Mouse (Mus musculus): ENCODE data around the gene Prcd. TPM values are rescaled to one million over a fixed set of nuclear protein-coding genes. Genes with fewer than 3 reads are reported as not detected.

Prcd gene
- polyA plus RNA-seq, 1 experiment from 2014 or later: 1.9 TPM

DNA sequence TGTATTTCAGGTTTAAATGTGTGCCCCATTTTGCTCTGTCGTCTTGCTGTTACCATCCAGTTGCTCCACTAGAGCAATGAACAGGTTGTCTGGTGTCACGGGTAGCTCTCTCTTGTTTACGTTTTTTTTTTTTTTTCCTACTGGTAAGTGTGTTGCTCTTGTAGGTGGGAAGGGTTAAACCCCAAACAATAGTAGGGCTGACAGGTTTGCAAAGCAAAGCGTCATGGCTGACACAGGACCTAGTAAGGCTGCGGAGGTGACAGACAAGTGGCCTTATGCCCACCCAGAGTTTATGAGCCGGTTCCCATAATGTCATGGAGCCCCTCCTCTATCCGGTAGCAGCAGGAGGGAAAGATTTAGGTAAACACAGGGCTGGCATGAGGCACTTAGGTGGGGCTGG, 53.0 kb downstream of the Prcd start:
- no peak for ATAC-seq (ENCODE audit: insufficient number of reproducible peaks, low FRiP score, low TSS enrichment, low read depth)
- 0 out of 2 replicates have a peak, but pooled peaks cover under 1% of the 10 kb centered on the region for H3K4me1 ChIP-seq
- H3K9ac ChIP-seq: no peak overlapping the region
- H3K9me3 ChIP-seq: no peaks in the 10 kb centered on the region
- H3K4me2 ChIP-seq: no peak overlapping the region
- no peaks in the 10 kb centered on the region for H3K27me3 ChIP-seq
- no peak overlapping the region for H3K4me3 ChIP-seq
- no peak overlapping the region for H3K27ac ChIP-seq
- WGBS: 51% methylated on average over 7 of the region's 7 CpGs
- H3K36me3 ChIP-seq: no peaks in the 10 kb centered on the region

DNA sequence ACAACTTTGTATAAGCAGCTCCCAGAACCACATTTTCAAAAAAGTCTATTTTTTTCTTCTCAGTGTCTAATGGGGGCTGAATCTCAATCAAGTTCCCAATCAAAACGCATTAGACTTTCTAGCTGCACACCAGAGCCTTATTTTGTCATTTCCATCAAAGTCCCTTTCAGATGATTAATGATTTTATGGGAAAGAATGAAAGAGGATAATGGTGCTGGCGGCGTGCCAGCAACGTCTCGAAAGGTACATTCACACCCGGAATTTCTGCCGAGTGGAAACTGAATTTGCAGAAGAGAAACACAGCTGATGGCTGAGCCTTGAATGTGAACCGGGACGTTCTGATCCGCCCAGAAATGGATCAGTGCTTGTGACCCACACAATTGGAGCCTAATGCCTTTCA, 56.8 kb downstream of the Prcd start:
- no peaks in the 10 kb centered on the region for H3K27me3 ChIP-seq
- no peak for ATAC-seq (ENCODE audit: insufficient number of reproducible peaks, low FRiP score, low TSS enrichment, low read depth)
- no peak overlapping the region for H3K4me2 ChIP-seq
- H3K9ac ChIP-seq: no peak overlapping the region
- H3K27ac ChIP-seq: no peak overlapping the region
- no peak overlapping the region for H3K4me3 ChIP-seq
- 38% methylated on average over 10 of the region's 10 CpGs for WGBS
- H3K4me1 ChIP-seq: no peaks in the 10 kb centered on the region
- no peaks in the 10 kb centered on the region for H3K36me3 ChIP-seq
- no peaks in the 10 kb centered on the region for H3K9me3 ChIP-seq

DNA sequence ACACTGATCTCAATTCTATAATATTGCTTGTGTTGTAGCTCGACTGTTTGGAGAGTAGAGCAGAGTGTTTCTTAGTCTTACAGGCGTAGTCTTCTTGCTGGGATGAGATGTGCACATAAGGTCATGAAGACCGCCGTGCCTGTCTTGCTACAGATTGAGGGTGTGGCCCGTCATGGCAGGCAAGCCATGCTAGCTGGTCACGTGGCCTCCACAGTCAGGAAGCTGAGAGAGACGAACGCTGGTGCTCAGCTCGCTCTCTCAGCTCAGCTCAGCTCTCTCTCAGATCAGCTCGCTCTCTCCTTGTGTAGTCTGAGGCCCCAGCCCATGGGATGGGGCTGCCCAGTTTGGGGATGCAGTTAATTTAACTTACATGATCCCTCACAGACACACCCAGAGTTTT, 57.5 kb downstream of the Prcd start:
- Histone ChIP-seq H3K9me3 (no peaks in the 10 kb centered on the region), H3K4me1 (no peaks in the 10 kb centered on the region), H3K27me3 (no peaks in the 10 kb centered on the region), H3K4me3 (no peak overlapping the region), H3K27ac (no peak overlapping the region), H3K9ac (no peak overlapping the region), H3K36me3 (no peaks in the 10 kb centered on the region), H3K4me2 (no peak overlapping the region)
- no peak for ATAC-seq (ENCODE audit: insufficient number of reproducible peaks, low FRiP score, low TSS enrichment, low read depth)
- 93% methylated on average over 10 of the region's 10 CpGs for WGBS

DNA sequence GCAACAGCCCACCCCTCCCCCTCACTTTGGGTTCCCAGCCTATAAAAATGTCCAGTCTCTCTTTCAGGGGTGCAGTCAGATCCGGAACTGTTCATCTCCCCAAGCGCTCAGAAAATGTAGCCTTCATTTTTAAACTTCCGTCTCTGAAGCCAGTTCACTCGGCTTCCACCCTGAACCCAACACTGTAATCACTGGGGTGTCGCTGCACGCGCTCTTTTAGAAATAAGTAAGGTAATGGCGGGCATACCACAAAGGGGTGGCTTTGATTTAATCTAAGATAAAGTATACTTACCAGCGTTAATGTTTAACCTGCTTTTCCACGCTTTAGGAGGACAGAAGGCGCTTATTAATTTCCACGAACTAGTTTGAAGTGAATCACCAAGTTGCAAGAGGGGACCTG, 60.7 kb downstream of the Prcd start:
- Histone ChIP-seq H3K4me1 (no peaks in the 10 kb centered on the region), H3K36me3 (no peaks in the 10 kb centered on the region), H3K9me3 (no peaks in the 10 kb centered on the region), H3K9ac (no peak overlapping the region), H3K4me2 (no peak overlapping the region), H3K27me3 (no peaks in the 10 kb centered on the region), H3K4me3 (no peak overlapping the region), H3K27ac (no peak overlapping the region)
- WGBS: 88% methylated on average over 12 of the region's 12 CpGs
- ATAC-seq (ENCODE audit: insufficient number of reproducible peaks, low FRiP score, low TSS enrichment, low read depth): no peak

Other genes with a start within 250 kb of the Prcd start
- gene Rnf157, start 240.5 kb upstream of the Prcd start, polyA plus RNA-seq (2015; fragmentation: Nextera tagmentation; extraction: Ambion mirVana): 9.9 and 12.3 TPM in 2 replicates
- 25.9 and 26.6 TPM in 2 replicates for gene Ubald2, start 219.4 kb upstream of the Prcd start, polyA plus RNA-seq (2015; fragmentation: Nextera tagmentation; extraction: Ambion mirVana)
- 0.09 and 0.15 TPM in 2 replicates for gene Qrich2, start 187.3 kb upstream of the Prcd start, polyA plus RNA-seq (2015; fragmentation: Nextera tagmentation; extraction: Ambion mirVana)
- 134 and 138 TPM in 2 replicates for gene Prpsap1, start 159.3 kb upstream of the Prcd start, polyA plus RNA-seq (2015; fragmentation: Nextera tagmentation; extraction: Ambion mirVana)
- gene Sphk1, start 122.6 kb upstream of the Prcd start, polyA plus RNA-seq (2015; fragmentation: Nextera tagmentation; extraction: Ambion mirVana): 7.7 and 11.2 TPM in 2 replicates
- gene Ube2o, start 72.1 kb upstream of the Prcd start, polyA plus RNA-seq (2015; fragmentation: Nextera tagmentation; extraction: Ambion mirVana): 9.7 and 10.1 TPM in 2 replicates
- not detected in 2 replicates for gene Aanat, start 67.1 kb upstream of the Prcd start, polyA plus RNA-seq (2015; fragmentation: Nextera tagmentation; extraction: Ambion mirVana)
- 7.1 and 8.2 TPM in 2 replicates for gene Rhbdf2, start 26.5 kb upstream of the Prcd start, polyA plus RNA-seq (2015; fragmentation: Nextera tagmentation; extraction: Ambion mirVana)
- gene Cygb, start 779 bp downstream of the Prcd start, polyA plus RNA-seq (2015; fragmentation: Nextera tagmentation; extraction: Ambion mirVana): 20.1 and 22.2 TPM in 2 replicates
- not detected in 2 replicates for gene St6galnac1, start 122.0 kb downstream of the Prcd start, polyA plus RNA-seq (2015; fragmentation: Nextera tagmentation; extraction: Ambion mirVana)
- 17.1 and 18.6 TPM in 2 replicates for gene Mxra7, start 174.5 kb downstream of the Prcd start, polyA plus RNA-seq (2015; fragmentation: Nextera tagmentation; extraction: Ambion mirVana)
- 70.4 and 76.0 TPM in 2 replicates for gene Mettl23, start 189.7 kb downstream of the Prcd start, polyA plus RNA-seq (2015; fragmentation: Nextera tagmentation; extraction: Ambion mirVana)
- gene Jmjd6, start 189.9 kb downstream of the Prcd start, polyA plus RNA-seq (2015; fragmentation: Nextera tagmentation; extraction: Ambion mirVana): 83.4 and 86.0 TPM in 2 replicates
- gene Mfsd11, start 198.9 kb downstream of the Prcd start, polyA plus RNA-seq (2015; fragmentation: Nextera tagmentation; extraction: Ambion mirVana): 41.4 and 48.0 TPM in 2 replicates
- 596 and 658 TPM in 2 replicates for gene Srsf2, start 199.6 kb downstream of the Prcd start, polyA plus RNA-seq (2015; fragmentation: Nextera tagmentation; extraction: Ambion mirVana)